Mouse (Mus musculus) left cerebral cortex, adult 9 months (tissue): ENCODE results near the gene Nfe2.

Experiments
- DNase-seq, 2 experiments: peaks; one replicate each; pipeline ENCODE4 v3.0.0; 2022; ENCODE audit warnings: low spot score in 2 of 2

Nfe2 gene

DNA sequence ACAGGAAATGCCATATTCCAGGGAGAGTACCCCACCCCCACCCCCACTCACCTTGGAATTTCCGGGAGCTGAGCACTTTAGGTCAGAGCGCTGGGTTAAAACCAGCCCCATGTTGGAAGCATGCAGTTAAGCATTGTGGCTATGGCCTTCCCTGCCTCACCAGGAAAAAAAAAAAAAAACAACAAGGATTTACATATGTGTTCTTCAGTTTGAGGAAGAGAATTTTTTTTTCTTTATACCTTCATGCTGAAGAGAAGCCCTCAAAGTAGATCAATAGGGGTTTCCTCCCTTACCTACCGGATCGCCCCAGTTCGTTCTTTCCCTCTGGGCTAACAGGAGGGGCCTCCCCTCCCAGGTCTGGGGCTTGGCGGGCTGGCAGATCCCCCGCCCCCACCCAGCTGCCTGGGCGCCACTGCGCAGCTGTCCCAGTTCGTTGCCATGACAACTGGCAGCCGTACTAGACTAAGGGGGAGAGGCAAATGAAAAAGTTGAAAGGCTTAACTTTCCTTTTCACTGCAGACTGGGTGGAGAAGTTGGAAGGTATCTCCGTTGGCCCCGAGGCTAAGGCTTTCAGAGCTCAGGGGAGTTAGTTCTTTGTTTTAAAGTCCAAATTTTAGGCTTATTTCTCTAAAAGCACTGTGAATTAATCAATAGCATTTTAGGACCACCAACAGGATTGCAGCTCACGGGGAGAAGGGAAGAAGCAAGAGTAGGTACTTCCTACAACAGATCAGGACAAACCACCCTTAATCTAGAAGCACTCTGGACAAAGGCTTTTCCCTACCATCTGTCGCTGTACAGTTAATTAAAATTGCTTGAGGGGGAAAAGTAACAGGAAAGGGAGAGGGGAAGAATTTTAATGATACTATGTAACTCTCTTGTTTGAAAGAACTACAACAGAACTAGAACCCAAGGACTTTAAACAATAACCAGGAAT is 43.0 kb downstream of the Nfe2 start:
- DNase-seq, result peak; percentile 63 to 86

DNA sequence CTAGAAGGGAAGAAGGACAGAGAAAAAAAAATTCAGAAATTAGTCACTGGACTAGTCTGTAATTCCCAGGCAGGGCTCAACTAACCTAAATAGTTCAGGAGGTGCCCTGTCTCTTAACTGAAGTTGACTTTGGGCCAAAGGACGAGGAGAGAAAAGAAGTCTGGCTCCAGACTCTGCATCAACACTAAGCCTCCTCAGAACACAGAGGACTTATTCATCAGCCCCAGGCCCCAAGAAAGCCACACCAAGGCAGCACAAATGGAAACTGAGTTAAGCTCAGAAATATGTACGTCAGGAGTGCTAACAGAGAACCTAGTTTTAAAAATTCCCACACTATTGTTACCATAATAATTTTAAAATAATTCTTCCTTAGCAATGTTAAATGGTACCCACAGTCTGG is 44.1 kb downstream of the Nfe2 start:
- no peak for DNase-seq

DNA sequence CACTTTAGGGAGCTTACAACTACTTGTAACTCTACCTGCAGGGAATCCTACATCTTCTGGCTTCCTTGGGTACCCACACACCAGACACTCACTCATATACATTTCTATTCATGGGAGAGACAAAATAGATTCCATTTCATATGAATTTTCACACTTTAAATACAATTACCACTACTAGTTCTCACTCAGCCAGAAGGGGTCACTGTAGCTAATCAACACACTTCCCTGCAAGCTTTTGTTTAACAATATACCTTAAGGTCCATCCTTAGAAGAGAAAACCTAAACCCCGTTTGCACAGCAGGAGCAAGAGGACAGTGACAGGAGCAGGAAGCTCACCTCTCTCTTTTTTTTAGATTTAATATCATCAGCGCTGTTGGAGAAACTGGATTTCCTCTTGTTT is 53.0 kb downstream of the Nfe2 start:
- DNase-seq, result no peak

DNA sequence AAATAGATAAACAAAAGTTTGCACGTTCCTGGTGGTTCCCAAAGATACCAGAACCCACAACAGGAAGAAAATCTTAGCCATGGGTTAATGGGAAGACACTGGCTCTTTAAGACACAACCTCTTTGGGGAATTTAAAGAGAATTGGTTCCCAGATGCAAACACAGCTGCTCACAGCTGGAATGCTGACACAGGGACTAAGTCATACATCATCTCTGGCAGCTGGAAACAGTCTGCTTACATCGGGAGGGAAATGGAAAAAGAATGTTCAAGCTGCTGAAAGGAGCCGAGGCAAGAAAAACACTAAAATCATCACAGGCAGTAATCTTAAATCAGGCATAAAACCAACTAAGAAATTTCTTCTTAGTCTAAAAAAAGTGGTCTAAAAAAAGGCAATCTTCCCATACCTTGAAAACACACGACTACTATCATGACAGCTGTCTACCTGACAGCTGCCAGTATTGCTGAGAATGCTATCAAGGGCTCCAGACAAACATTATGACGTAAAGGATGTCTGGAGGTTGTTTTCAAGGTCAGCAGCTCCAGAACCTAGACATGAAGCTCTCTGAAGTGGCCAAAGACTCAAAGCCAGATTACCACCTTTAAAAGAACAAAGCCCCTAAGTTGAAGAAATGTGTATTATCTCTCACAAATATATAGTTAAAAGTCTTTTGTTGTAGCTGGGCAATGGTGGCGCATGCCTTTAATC is 56.0 kb downstream of the Nfe2 start:
- DNase-seq, result no peak
